Mouse (Mus musculus) thymus, postnatal 25 days (tissue): ENCODE measurements around the gene Sorl1.

ENCODE experiments used
- DNase-seq: peaks from one replicate; pipeline ENCODE4 v3.0.0; 2022

Gene Sorl1

DNA sequence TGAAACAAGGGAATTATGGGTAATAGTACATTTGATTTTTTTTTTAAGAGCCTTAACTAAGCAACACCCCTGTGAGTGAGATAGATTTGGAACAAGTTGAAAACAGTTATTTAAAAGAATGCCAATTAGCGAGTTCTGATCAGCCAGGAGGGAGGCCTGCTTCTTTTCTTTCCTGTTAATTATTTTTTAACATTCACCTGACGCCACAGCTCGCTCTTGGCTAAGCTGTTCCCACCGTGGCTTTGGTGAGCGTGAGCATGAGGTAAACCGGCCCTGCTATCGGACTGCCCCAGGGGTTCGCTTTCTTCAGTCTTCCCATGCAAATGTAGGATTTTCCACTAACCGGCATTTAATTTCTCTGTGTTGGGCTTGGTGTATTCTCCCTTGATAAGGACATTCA, 128.8 kb downstream of the Sorl1 start:
- no peak for DNase-seq

DNA sequence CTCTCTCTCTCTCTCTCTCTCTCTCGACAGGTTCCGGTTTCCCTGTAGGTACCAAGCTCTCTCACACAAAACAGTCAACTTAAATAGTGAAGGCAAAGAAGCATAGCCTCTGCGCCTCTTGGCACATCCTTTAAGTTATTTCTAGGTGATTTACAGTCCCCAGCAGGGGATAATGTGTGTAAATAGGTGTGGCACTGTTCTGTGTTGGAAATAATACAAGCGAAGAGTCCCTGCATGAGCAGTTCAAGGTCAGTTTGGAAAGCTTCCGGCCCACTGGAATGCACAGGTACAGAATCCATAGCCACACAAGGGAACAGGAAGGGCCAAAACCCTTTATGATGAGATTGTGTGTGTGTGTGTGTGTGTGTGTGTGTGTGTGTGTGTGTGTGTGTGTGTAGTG, 130.3 kb downstream of the Sorl1 start:
- DNase-seq: no peak

DNA sequence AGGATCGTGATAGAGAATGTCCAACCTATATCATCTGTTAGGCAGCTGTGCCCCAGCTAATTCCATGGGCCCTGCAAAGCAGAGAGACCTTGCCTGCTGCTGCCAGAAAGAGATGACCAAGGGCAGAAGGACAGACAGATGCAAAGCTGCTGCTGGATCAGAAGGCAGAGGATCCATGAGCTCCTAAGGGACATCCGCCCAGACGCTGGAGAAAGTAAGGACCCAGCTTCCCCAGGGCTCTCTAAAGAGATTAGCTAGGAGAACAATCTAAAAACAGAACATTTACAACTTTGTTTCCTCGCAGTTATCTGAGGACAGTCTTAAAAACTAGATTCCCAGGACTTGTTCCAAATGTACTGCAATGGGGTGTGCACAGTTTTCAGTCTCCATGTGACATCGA, 131.3 kb downstream of the Sorl1 start:
- DNase-seq: no peak

DNA sequence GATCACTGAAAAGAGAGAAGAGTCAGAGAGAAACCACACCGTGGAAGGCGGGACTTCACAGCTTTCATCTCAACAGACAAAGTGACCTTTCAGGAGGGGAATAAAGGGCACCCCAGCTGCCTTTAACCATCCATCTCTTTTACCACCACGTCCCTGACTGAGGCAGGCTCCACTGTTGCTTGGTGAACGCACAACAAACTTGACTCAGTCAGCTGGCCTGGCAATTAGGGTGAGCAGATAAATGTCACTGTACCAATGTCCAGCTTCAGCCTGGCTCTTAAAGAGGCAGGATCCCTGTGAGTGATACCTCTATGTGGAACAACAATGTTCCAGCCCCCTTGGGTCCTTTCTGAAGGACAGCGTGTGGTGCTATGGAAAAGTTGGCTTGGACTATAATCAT, 138.5 kb downstream of the Sorl1 start:
- DNase-seq: no peak

DNA sequence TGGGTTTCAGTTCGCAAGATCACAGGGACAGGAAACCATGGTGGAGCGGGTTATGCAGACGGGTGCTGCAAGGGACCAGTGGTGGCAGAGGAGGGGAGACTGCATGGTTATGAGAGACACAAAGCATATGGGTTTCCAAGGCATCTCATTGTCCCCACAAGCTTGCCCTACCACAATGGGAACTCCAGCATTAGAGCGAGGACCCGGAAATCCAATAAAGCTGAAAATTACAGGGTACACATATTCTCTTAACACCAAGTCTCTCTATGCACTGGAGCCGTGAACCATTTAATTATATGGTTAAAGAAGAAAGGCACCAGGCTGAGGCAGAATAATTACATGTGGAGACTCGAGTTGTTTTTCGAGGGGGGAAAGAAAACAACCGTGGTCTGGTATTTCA, 139.0 kb downstream of the Sorl1 start:
- DNase-seq: peak; percentile 14

DNA sequence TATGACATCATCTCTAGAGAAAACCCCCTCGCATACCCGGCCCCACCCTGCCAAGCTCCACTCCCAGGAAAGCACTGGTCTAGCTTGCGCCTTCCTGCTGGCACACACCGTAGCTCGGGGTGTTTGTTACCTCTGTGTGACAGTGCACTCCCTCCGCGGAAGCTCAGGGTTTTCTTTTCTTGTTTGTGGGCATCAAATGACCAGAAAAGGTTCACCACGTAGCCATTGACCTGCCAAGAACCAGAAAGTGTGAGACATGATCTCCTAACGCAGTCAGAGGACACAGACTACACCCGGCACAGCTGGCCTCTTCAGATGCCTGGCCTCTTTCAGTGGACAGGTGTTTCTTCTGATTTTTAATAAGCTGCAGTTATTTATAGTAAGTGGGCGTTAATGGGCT, 139.8 kb downstream of the Sorl1 start:
- DNase-seq: no peak

DNA sequence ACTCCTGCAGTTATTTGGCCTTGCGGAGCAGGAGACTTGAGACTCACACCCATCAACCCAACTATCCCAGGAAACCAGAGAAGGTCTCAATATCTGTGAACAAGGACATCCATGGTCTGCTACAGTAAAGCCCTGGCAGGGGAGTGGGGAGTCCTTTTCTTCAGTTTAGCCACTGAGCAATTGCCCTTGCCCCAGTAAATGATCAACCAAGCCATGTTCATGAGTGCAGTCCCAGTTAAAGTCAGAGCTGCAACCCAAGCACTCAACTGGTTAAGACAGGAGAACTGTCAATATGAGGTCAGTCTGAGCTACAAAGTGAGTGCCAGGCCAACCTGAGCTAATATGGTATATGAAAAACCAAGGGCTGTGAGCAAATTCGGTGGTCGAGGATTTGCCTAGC, 140.8 kb downstream of the Sorl1 start:
- DNase-seq: no peak

DNA sequence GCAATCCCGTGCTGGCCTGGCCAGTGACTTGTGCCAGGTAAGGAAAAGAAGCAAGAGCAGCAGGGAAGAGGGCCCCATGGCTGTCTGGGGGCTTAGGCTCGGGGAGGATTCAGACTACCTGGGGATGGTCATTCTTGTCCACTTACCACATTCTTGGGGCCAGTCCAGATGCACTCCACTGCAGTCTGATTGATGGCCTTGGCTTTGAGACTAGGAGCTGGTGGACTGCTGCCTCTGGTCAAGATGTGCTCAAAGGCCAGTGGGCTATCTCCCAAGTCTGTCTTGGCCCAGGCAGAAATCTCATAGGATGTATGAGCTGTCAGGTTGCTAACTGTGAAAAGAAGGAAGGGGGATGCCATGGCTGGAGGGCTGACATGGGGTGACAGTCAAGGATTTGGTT, 141.3 kb downstream of the Sorl1 start:
- no peak for DNase-seq

DNA sequence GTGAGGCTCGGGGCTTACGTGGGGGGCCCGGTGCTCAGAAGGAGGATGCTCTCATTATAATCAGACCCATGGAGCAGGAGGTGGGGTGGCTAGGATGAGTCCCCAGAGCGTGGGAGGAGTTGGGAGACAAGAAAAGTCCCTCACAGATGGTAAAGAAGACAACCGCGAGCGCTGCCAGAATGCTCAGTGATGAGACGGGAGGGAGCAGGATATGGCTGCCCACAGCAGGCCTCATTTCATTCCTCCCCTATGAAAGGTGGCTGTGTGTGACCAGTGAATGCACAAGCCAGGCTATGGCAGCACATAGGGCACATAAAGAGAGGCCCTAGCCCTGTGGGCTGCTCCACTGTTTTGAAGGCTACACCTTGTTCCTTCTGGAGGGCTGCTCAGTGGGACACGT, 142.1 kb downstream of the Sorl1 start:
- DNase-seq: no peak

DNA sequence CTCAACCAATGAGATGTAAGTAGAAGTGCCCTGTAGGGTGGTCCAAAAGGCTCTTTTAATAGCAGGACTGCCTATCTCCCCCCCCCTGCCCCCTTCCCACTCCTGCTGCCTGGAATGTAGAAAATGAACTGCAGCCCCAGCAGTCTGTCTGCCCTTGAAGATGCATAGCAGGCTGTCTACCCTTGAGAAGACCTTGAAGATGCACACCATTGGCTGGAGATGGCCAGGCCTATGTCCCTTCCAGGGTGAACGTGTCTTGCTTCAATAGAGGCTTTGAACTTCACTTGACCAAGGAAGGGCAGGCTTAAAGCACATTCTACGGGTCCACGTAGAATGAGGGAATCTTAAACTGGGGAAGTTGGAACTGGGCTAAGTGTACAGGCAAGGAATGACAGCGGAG, 142.8 kb downstream of the Sorl1 start:
- DNase-seq: no peak

DNA sequence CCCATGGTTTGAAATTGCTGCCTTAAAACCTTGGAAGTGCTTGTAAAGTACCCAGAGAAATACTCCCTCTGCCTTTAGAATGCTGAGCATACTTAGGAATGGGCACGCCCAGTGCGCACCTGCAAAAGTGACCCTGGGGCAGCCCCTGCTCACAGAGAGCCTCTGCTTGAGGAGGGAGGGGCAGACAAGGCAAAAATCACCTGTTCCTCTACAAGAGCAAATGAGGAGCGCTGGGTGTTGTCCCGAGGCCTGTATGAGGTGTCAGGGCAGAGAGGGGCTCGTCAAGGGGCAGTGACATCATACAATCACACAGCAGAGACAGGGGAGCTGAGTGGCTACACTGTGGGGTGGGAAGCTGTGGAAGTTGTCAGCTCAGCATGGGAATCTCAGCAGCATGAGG, 143.3 kb downstream of the Sorl1 start:
- no peak for DNase-seq

DNA sequence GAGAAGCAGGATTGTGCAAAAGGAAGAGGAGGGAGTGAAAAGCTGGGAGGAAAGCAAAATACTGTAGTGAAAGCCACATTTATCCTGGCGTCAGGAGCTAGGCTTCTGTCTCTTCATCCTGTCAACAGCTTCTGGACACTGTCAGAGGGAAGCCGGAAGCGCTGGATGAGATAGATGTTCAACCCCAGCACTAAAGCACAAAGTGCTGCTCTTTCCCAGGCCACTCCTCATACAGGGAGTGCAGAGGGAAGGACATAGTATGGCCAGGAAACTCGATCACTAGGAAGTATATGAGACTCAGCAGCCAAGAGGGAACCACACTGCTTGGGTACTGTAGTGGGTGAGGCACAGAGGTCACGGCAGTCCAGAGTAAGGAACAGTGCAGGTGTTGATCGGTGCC, 145.7 kb downstream of the Sorl1 start:
- DNase-seq: no peak

DNA sequence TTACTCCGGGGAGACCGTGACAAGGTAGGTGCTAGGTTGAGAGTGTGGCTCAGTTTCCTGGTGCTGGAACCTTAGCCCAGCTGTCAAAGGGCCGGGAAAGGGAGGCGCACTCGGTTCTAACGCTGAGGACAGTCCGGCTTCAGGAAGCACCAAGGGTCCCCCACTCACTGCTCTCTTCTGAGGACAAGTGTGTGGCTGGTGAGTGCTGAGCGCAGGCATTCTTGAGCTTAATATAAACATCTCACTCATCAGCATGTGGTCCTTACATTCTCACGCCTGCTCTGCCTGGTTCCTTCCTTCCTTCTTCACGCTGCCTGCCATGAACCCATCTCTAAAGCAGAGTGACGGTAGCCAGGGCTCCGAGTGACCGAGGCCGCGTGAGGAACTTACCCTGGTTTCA, 148.1 kb downstream of the Sorl1 start:
- no peak for DNase-seq

DNA sequence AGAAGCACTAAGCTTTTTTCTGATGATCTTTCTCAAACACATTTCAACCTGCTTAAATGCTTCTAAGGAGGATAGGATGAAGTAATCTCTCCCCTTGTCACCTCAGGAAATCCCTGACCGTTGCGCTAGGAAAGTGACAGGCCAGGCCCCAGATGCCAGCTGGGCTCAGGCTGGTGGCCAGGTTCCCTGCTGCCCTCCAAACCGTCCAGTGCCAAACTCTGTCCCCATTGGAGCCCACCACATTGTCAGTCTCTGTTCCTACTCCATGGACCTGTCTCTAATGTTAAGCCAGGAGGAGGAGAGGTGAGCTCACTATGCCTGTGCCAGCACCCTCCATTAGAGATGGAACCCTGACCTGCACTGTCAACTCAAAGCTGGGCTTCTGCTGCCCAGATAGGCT, 149.4 kb downstream of the Sorl1 start:
- DNase-seq: no peak

DNA sequence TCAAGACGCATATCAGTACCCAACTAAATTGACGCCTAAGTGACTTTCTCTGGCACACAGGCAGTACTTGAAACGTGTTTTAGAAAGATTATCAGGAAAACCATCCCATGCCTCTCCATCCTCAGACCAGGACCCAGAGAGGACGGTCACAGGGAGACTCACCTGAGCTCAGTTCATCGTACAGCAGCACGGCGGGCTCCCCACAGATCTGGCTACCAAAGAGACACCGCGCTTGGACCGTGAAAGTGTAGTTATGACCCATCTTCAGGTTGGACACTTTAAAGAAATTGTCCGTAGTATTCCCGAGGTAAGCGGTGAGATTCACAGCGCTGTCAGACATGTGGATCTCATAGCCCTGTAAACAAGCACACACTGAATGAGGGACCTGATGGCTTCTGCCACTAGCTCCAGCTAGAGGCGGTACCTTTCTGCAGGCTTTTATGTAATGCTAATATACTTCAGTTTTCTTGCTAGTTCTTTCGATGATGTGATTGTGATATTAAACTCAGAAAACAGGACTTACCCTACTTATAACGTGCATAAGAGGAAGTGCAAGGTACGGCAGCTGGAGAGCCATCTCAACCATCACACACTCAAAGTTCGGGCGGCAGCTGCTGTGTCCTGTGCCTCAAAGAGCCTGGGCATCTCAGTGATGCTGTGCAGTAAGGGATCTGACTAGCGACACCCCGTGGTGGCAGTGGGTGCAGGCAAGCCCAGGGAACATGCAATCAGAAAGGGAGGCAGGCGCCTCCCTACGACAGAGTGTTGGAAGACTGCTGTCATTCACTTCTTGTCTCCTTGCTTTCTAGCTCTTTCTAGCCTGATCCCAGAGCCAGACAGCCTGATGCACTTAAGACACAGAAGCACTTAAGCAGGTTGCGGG, 150.1 kb downstream of the Sorl1 start:
- peak; percentile 16 for DNase-seq

DNA sequence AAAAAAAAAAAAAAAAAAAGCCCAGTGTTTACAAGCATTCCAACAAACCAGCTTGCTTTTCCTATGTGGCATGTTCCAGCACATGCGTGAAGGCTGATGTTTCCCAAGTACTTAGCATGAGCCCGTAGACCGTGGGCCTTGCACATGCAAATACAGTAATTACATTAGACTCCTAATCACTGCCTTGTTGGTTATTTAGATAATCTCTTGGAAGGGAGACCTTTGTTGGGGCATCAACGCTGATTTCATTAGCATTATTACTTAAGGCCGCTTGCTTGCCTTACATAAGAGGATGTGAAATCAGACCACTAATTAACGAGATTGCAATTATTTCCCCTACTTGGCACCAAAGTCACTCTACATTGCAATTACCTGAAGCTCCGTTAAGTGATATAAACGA, 154.1 kb downstream of the Sorl1 start:
- no peak for DNase-seq

DNA sequence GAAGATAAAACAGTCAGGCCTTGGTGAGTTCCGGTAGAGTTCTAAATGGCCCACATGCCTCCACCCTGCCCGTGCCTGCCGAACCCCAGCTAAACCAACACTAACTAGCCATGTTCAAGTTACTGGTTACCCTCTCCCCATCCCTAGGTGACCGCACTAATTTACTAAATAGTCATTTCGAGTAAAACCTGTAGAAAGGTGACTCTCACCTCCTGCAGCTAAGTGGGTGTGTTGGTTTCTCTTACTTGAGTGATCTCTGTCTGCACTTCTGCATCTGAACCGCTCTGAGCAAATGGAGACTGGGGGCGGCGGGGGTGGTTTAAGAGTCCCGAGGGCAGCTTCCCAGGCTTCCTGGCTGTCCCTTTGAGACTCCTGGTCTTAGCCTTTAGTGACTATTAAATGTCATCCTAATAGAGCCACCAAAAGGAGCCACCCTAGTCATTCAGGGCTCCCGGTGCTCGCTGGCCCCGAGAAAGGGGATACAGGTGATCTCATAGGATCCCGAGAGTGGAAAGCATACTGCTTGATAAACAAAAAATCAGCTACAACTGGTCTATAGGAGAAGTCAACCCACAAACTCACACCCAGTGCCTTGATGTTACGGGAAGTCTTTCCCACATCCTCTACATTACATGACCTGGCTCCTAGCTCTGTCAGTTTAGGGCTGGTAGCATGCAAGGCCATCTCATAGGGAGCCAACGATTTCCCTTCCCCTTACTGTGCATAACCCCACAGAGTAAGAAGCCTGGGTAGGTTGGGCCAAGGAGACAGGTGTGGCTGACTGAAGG, 155.2 kb downstream of the Sorl1 start:
- DNase-seq: no peak

DNA sequence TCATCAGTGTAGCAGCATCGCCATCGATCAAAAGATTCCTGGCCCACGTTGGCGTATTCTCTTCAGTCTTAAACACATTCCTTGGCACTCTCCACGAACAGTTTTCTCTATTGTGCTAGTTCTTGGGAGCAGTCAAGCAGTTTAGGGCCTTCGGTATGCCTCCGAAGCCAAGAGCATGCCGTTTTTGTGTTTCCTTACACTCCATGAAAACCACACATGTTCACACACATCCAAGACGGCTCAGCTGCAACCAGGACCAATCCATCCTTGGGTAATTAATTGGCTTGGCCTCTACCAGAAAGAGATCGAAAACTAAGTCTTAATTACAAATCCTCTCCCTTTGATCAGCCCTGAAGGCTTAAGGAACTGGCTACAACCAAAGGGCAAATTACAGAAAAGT, 162.8 kb downstream of the Sorl1 start:
- no peak for DNase-seq

DNA sequence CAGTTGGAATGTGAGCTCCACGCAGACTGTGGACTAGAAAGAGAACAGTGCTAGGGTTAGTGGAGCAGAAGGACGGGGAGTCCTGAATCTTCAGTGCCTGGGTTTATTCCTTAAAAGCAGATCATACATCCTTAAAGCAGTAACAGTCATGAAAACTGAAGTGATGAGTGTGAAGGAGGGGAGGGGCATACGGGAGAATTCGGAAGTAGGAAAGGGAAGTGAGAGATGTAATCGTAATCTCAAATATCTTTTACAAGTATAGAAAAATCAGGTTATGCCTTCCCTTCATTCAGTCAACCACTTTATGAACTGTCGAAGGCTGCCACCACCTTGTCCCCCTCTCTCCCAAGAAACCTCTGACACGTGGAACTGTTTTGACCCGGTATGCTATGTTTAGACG, 165.8 kb downstream of the Sorl1 start:
- DNase-seq: no peak

DNA sequence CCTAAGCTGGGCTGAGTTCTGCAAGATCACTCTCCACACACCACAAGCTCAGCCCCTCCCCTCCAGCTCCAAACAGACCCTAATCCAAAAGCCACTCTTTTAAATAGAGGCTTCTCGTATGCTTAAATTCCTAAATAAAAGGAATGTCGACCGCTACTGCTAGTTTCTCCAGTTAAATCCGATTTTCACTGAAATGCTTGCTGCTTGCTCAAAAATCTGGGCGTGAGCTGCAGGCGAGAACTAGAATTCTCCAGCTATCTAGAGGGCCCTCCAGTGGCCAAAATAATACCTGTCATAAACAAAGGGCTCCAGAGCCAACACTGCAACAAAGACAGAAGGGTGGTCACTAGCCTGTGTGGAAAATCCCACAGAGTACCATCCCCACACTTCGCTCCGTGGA, 170.6 kb downstream of the Sorl1 start:
- DNase-seq: peak; percentile 15

DNA sequence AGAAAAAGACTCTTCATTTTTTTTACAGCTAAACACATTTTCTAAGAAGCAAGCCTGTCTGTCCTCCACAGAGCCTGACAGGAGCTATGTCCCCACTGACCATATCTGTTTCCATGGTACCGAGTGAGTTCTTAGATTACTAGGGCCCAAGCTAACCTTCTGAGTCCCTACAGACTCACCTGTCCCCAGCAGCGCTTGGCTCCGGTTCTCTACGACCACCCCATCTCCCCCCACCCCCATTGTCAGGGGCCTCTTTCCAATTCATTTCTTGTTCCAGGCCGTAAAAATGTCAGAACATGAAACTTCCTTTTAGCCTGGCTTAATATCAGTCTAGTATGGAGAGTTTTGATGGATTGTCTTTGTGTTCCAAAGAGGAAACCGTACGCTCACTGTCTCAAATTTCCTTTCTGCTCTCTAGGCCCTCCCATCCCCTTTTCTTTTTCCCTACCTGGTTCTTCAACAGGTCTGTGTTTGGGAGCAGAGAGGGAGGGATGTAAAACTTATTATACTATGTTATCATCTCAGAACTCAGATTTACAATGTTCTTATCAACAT, 171.4 kb downstream of the Sorl1 start:
- no peak for DNase-seq

DNA sequence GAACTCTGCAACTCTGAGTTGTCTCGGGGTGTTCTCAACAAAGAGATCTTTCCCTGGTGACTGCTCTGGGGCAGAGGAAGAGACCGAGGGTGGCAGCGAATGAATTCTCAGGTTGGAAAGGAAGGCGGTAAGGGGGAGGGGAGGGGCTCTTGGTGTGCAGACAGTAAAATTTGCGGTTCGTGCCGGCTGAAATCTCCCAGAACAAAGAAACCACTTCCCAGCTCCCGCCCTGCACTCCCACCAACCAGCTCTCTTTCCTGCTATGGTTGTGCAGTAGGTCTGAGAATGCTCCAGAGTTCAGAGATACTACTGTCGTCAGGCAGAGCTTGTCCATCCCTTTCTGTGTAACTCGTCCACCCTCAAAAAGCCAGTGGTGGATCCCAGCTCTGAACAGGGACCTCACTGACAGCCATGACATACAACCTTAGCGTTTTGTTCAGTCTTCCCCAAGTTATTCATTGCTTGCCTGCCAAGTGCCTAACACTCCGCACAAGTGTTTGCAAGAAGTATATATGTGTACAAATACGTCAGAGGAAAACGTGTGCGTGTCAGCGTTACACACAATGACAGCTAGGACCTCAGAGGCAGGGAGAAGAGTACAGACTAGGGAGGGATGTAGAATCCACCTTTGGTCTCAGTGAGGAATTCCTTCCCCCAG, 172.5 kb downstream of the Sorl1 start:
- DNase-seq: no peak

DNA sequence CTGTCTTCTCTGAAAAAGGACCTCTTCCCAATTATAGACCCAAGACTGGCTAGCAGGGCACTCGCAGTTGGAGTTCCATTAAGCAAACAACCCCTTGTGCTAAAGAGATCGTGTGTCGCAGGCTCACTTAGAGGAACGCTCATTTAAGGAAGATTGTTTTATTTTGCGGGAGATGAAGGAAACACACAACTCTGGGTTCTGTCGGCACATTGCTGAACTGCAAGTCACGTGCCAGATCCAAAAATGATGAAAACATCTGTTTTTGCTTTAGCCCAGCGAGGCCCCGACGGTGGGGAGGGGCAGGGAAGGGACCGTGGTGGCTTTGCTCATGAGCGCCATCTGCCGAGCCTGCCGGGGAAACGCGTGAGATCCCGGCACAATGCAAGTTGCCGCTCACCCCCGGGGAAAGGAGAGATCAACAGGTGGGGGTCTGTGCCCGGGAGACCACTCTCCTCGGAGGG, 173.1 kb downstream of the Sorl1 start:
- peak; percentile 88 for DNase-seq
